Mouse (Mus musculus) CD4-positive helper T cell, adult 2 months (primary cell): Measurements from ENCODE around the gene Naip2.

Source experiments
- DNase-seq: peaks from one replicate; pipeline ENCODE4 v3.0.0-alpha.2; 2012; ENCODE audit warnings: low read depth, missing footprints, low spot score

The Naip2 gene

GRCm38 (mm10) chr13:100112218-100112972 lies 89.5 kb downstream of the Naip2 start:
- no peak for DNase-seq

- DNase-seq = peak; percentile 80
Measured at GRCm38 (mm10) chr13:100107652-100108472, 94.0 kb downstream of the Naip2 start, which contains the start of gene Serf1. Gene Serf1 (plus strand): TSS chr13:100108012.

- peak; percentile 94 for DNase-seq
Measured at GRCm38 (mm10) chr13:100103748-100104254, 98.1 kb downstream of the Naip2 start, which contains the start of gene Bdp1. Gene Bdp1 (minus strand): TSS chr13:100104070.

- peak; percentile 12 for DNase-seq
Measured at GRCm38 (mm10) chr13:100103052-100103658, 98.7 kb downstream of the Naip2 start.

- no peak for DNase-seq
Measured at GRCm38 (mm10) chr13:100098808-100099207, 103.1 kb downstream of the Naip2 start.
